In the genomic region with DNA sequence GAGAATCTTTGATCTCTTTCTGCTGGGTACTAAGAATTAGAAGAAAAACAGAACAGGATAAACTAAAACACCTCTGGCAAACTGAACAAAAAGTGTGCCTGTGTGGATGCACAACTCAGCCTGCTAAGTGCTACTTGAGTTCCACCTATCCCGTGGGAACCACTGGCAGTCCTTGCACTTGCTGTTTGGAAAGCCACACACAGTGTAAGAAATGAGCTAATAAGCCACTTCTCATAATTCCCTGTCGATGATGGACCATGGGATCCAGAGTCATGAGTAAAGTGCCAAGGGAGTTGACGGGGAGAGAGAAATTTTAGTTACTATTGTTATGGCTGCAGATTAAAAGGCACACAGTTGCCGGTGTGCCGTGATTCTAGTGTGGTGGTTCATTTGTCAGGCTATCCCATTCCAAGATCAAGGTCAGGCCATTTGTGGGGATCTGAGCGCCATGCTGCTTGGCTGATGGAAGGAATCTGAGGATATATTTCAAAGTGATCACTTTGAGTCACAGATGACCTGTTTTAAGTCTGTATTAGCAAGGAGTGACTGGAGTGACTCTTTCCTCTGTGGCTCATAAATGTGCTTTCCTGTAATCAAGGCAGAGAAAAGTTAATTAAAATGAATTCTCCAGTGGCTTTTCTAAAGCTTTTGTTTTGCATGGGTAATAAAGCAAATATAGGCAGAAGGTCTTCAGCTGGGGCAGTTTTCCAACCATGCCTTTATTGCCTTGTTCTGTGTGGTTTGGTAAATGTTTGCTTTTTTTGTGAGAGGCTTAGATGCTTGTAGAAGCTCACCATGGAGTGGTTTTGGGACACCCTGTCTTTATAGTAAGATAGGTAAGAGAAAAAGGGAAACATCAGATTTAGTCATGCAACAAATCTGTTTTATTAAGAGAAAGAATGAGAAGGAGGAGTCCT, we compare ENCODE assay signal across 16 mouse cellular contexts.
"Had no signal": no experiment of that assay in that cellular context is flagged by ENCODE, and none has a peak within 500 bp of the region (broad histone marks: within the 10 kb centered on the region; RNA-seq: fewer than 3 reads in every experiment).

No protein-coding gene starts in this region.

- H3K4me3 ChIP-seq: left cerebral cortex, adult 2 months; liver, embryonic 13.5 days; stomach, embryonic 15.5 days had no signal

- H3K4me2 ChIP-seq: liver, embryonic 13.5 days; midbrain, embryonic 11.5 days; stomach, embryonic 15.5 days had no signal

- H3K9me3 ChIP-seq: liver, embryonic 13.5 days; stomach, embryonic 15.5 days had no signal

- DNase-seq: kidney, adult 18-20 months; kidney, postnatal 25 days; layer of hippocampus, postnatal 36 days; liver, embryonic 13.5 days; lung, adult 2 months; lung, postnatal 4 days; midbrain, embryonic 14.5 days; retina, postnatal 1 day; right cerebral cortex, postnatal 25 days; spleen, adult 18-20 months; thymus, postnatal 25 days had no signal

- H3K9ac ChIP-seq: liver, embryonic 13.5 days; stomach, embryonic 15.5 days had no signal

- H3K4me1 ChIP-seq: liver, embryonic 13.5 days; stomach, embryonic 15.5 days had no signal

- H3K27ac ChIP-seq: left cerebral cortex, adult 2 months; liver, embryonic 13.5 days; stomach, embryonic 15.5 days had no signal

- H3K27me3 ChIP-seq: liver, embryonic 13.5 days; stomach, embryonic 15.5 days had no signal

- H3K36me3 ChIP-seq: liver, embryonic 13.5 days; stomach, embryonic 15.5 days had no signal

- ATAC-seq: inflammation-experienced regulatory T-cells, adult 6 months; intestine, embryonic 16.5 days had no signal
